Mouse (Mus musculus): ENCODE measurements around the gene Nav1.

GRCm38 (mm10) chr1:135480815-135481214, 126.3 kb downstream of the Nav1 start:
- no peak for TF ChIP-seq POLR2A (IDR thresholded peaks at IDR 0.05; ENCODE audit: low read depth, low read length)
- no peak for TF ChIP-seq CTCF (IDR thresholded peaks at IDR 0.05; ENCODE audit: extremely low read depth, insufficient read depth, insufficient read length, insufficient replicate concordance)
